In genomic region chr8:9348523-9349135, GRCm38 (mm10) we compare ENCODE assay signal across 9 mouse cellular contexts.
DNase-seq lines count a peak whose midpoint lies in the region; ATAC-seq and TF ChIP-seq lines count a peak whose summit lies in the region.
"Had no signal": no experiment of that assay in that cellular context is flagged by ENCODE, and none has a peak within 500 bp of the region (broad histone marks: within the 10 kb centered on the region; RNA-seq: fewer than 3 reads in every experiment).

No protein-coding gene starts in this region.

- TF ChIP-seq POLR2A in heart, adult 2 months (IDR thresholded peaks at IDR 0.05; ENCODE audit: insufficient read depth, low read depth, low read length), result no peak

- H3K4me3 ChIP-seq in heart, adult 2 months, result no peak overlapping the region
- H3K4me3 ChIP-seq in midbrain, embryonic 15.5 days, result no peak overlapping the region
- H3K4me3 ChIP-seq: limb, embryonic 15.5 days had no signal

- no peaks in the 10 kb centered on the region for H3K9me3 ChIP-seq in midbrain, embryonic 15.5 days
- H3K9me3 ChIP-seq: limb, embryonic 15.5 days had no signal

- 54% methylated on average over 7 of the region's 7 CpGs for WGBS in heart, adult 2 months
- WGBS in midbrain, embryonic 15.5 days, result 52% methylated on average over 7 of the region's 7 CpGs

- no peak overlapping the region for H3K27ac ChIP-seq in heart, adult 2 months
- H3K27ac ChIP-seq in midbrain, embryonic 15.5 days, result no peak overlapping the region
- H3K27ac ChIP-seq: limb, embryonic 15.5 days had no signal

- DNase-seq in heart, adult 2 months, result peak in 1 of 2 experiments; percentile 4
- no peak for DNase-seq in heart, adult 8-10 months (ENCODE audit: low spot score)
- DNase-seq in urinary bladder, adult 2 months (ENCODE audit: low spot score), result peak; percentile 21
- DNase-seq in urinary bladder, postnatal 4 days (ENCODE audit: low spot score in 2 of 2), result no peak
- peak; percentile 82 for DNase-seq in embryo, embryonic 10.5 days (ENCODE audit: low spot score)
- DNase-seq in kidney, postnatal 14 days, result peak; percentile 58

- H3K4me2 ChIP-seq in midbrain, embryonic 15.5 days, result no peak overlapping the region
- H3K4me2 ChIP-seq: limb, embryonic 15.5 days had no signal

- peak; percentile 73 for ATAC-seq in midbrain, embryonic 15.5 days (replicated peaks)
- ATAC-seq in erythroid progenitor cell, adult 5-6 weeks (replicated peaks; ENCODE audit: low FRiP score, poor library complexity, severe bottlenecking), result no peak

- no peaks in the 10 kb centered on the region for H3K36me3 ChIP-seq in heart, adult 2 months (ENCODE audit: control insufficient read depth, insufficient read depth, low read length)
- no peaks in the 10 kb centered on the region for H3K36me3 ChIP-seq in midbrain, embryonic 15.5 days (replicated peaks)
- H3K36me3 ChIP-seq: limb, embryonic 15.5 days had no signal

- intact Hi-C loops in heart, adult 2 months (cut with DNase I), result loop anchor here (5.0 kb wide), 2 partner anchors 589 to 1054 kb away; no protein-coding TSS in a partner anchor

- no peaks in the 10 kb centered on the region for H3K79me2 ChIP-seq in heart, adult 2 months (replicated peaks; ENCODE audit: control insufficient read depth, insufficient read depth, low read length)

- H3K9ac ChIP-seq in heart, adult 2 months (ENCODE audit: low read depth, low read length), result no peak overlapping the region
- H3K9ac ChIP-seq in midbrain, embryonic 15.5 days, result no peak overlapping the region
- H3K9ac ChIP-seq: limb, embryonic 15.5 days had no signal

- peak; percentile 74 for TF ChIP-seq CTCF in heart, adult 2 months (IDR thresholded peaks at IDR 0.05)

- TF ChIP-seq EP300 in heart, adult 2 months (IDR thresholded peaks at IDR 0.05; ENCODE audit: insufficient read depth, low read depth, low read length), result no peak

- no peaks in the 10 kb centered on the region for H3K27me3 ChIP-seq in heart, adult 2 months (ENCODE audit: control insufficient read depth, insufficient read depth, low read length)
- H3K27me3 ChIP-seq in midbrain, embryonic 15.5 days (replicated peaks), result no peaks in the 10 kb centered on the region
- H3K27me3 ChIP-seq: limb, embryonic 15.5 days had no signal

- no peaks in the 10 kb centered on the region for H3K4me1 ChIP-seq in heart, adult 2 months (ENCODE audit: control insufficient read depth, insufficient read depth, low read length)
- H3K4me1 ChIP-seq in midbrain, embryonic 15.5 days, result peaks cover 7% of the 10 kb centered on the region
- H3K4me1 ChIP-seq: limb, embryonic 15.5 days had no signal

Comparison
In these comparisons a context has a peak if more than half of its experiments do, and no peak if none do; other contexts are left out.
1. DNase-seq: peak in urinary bladder, adult 2 months (single experiment), embryo, embryonic 10.5 days (single experiment) and kidney, postnatal 14 days (single experiment); none in heart, adult 8-10 months (single experiment) and urinary bladder, postnatal 4 days (0 of 2).